Mouse (Mus musculus): ENCODE measurements around the gene Thtpa.

Gene Thtpa

GRCm38 (mm10) chr14:55106990-55107389 is 12.4 kb downstream of the Thtpa start:
- DNase-seq: no peak

GRCm38 (mm10) chr14:55108202-55108870 is 13.8 kb downstream of the Thtpa start:
- no peak for DNase-seq

- no peak for DNase-seq
Measured at GRCm38 (mm10) chr14:55109048-55109873, 14.7 kb downstream of the Thtpa start.

GRCm38 (mm10) chr14:55110076-55110475 is 15.5 kb downstream of the Thtpa start:
- no peak for DNase-seq

- no peak for DNase-seq
Measured at GRCm38 (mm10) chr14:55111720-55112119, 17.1 kb downstream of the Thtpa start.

GRCm38 (mm10) chr14:55113351-55113974 is 18.9 kb downstream of the Thtpa start:
- no peak for DNase-seq

- no peak for DNase-seq
Measured at GRCm38 (mm10) chr14:55113975-55114645, 19.5 kb downstream of the Thtpa start.

GRCm38 (mm10) chr14:55114759-55115701 is 20.4 kb downstream of the Thtpa start:
- DNase-seq: no peak

GRCm38 (mm10) chr14:55115846-55116245 is 21.3 kb downstream of the Thtpa start:
- DNase-seq: no peak

- no peak for DNase-seq
Measured at GRCm38 (mm10) chr14:55116425-55117200, 22.0 kb downstream of the Thtpa start, which contains the start of gene Jph4. Gene Jph4, minus strand, starts transcription at chr14:55116935.

GRCm38 (mm10) chr14:55118852-55119251 is 24.3 kb downstream of the Thtpa start:
- no peak for DNase-seq

- DNase-seq: no peak
Measured at GRCm38 (mm10) chr14:55119421-55120134, 25.0 kb downstream of the Thtpa start.

GRCm38 (mm10) chr14:55121947-55122346 is 27.4 kb downstream of the Thtpa start:
- no peak for DNase-seq

- no peak for DNase-seq
Measured at GRCm38 (mm10) chr14:55122359-55122758, 27.8 kb downstream of the Thtpa start.

- DNase-seq: no peak
Measured at GRCm38 (mm10) chr14:55125711-55126110, 31.1 kb downstream of the Thtpa start.

GRCm38 (mm10) chr14:55126521-55126920 is 31.9 kb downstream of the Thtpa start:
- no peak for DNase-seq

GRCm38 (mm10) chr14:55135676-55136075 is 41.1 kb downstream of the Thtpa start:
- DNase-seq: no peak

- no peak for DNase-seq
Measured at GRCm38 (mm10) chr14:55139313-55139712, 44.7 kb downstream of the Thtpa start.

- DNase-seq: no peak
Measured at GRCm38 (mm10) chr14:55146324-55146723, 51.7 kb downstream of the Thtpa start.

GRCm38 (mm10) chr14:55146829-55147401 is 52.3 kb downstream of the Thtpa start:
- DNase-seq: no peak
